Mouse (Mus musculus): ENCODE measurements around the gene Evi2.

DNA sequence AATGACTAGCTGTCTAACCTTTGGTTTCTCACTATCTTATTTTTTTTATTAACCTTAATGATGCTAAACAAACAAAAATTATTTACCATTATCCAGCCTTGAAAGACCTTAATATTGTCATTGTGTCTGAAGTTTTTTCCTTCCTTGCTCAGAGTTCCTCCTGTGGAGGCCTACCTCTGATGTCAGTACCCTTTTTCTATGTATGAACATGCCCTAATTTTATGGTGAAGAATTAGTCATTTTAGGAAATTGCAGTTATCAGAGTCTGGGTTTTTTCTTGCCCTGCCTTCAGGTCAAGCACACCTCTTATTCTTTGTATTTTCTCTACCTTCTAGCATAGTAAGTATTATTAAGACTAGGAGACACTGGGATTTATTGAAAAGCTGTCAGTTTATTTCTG is 45.7 kb downstream of the Evi2 start:
- TF ChIP-seq GATA1 (IDR thresholded peaks at IDR 0.05; ENCODE audit: borderline replicate concordance, low read length) (no peak), FLI1 (IDR thresholded peaks at IDR 0.05; ENCODE audit: low read length) (no peak)

Data from megakaryocyte, embryonic 14.5 days (primary cell).